In the genomic region with DNA sequence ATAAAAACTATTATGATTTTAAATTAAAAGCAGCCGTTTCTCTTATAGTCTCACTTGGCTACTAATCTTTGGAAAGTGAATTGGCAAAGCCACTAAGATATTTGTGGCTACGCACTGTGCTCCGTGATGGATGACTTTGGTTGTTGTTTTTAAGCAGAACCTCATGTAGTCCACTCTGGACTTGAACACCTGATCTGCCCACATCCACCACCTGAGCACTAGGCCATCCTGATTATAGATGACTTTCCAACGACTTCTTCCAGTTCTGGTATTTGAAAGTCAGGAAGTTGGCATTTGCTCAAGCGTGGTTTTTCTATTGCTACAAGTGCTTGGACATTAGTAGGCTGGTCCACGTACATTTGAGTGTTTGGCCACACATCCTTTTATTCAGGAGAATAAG, we compare ENCODE assay signal across 35 mouse cellular contexts.
"Had no signal": no experiment of that assay in that cellular context is flagged by ENCODE, and none has a peak within 500 bp of the region (broad histone marks: within the 10 kb centered on the region; RNA-seq: fewer than 3 reads in every experiment).

No protein-coding gene starts in this region.

- H3K36me3 ChIP-seq: heart, embryonic 10.5 days; heart, embryonic 12.5 days; heart, embryonic 13.5 days; heart, embryonic 15.5 days; hindbrain, embryonic 10.5 days; hindbrain, embryonic 12.5 days; hindbrain, embryonic 13.5 days; hindbrain, embryonic 15.5 days; intestine, embryonic 15.5 days; kidney, embryonic 15.5 days had no signal

- H3K4me1 ChIP-seq: heart, embryonic 10.5 days; heart, embryonic 12.5 days; heart, embryonic 13.5 days; heart, embryonic 15.5 days; hindbrain, embryonic 13.5 days; hindbrain, embryonic 15.5 days; intestine, embryonic 15.5 days; kidney, embryonic 15.5 days had no signal

- H3K27me3 ChIP-seq: heart, embryonic 12.5 days; heart, embryonic 13.5 days; heart, embryonic 15.5 days; hindbrain, embryonic 12.5 days; hindbrain, embryonic 13.5 days; hindbrain, embryonic 15.5 days; intestine, embryonic 15.5 days; kidney, embryonic 15.5 days had no signal

- DNase-seq: heart, postnatal 10 days; heart, postnatal 14 days; heart, postnatal 36 days; heart, postnatal 4 days; kidney, adult 11 months; kidney, adult 18-20 months; kidney, adult 2 months; kidney, adult 8-10 months; kidney, adult 9 months; kidney, postnatal 10 days; kidney, postnatal 14 days; kidney, postnatal 25 days; kidney, postnatal 36 days; kidney, postnatal 4 days; layer of hippocampus, adult 9-11 months; layer of hippocampus, postnatal 36 days had no signal

- H3K9me3 ChIP-seq: heart, embryonic 10.5 days; heart, embryonic 12.5 days; heart, embryonic 13.5 days; heart, embryonic 15.5 days; hindbrain, embryonic 10.5 days; hindbrain, embryonic 12.5 days; hindbrain, embryonic 13.5 days; hindbrain, embryonic 15.5 days; intestine, embryonic 15.5 days; kidney, embryonic 15.5 days had no signal

- ATAC-seq: hindbrain, embryonic 16.5 days; hindbrain, postnatal 0 days; inflammation-experienced regulatory T-cells, adult 6 months; intestine, embryonic 15.5 days; intestine, embryonic 16.5 days; intestine, postnatal 0 days had no signal

- H3K4me2 ChIP-seq: heart, embryonic 11.5 days; heart, embryonic 12.5 days; heart, embryonic 13.5 days; heart, embryonic 15.5 days; hindbrain, embryonic 12.5 days; hindbrain, embryonic 13.5 days; hindbrain, embryonic 14.5 days; hindbrain, embryonic 15.5 days; intestine, embryonic 15.5 days; kidney, embryonic 15.5 days had no signal

- H3K4me3 ChIP-seq: heart, embryonic 10.5 days; heart, embryonic 12.5 days; heart, embryonic 13.5 days; heart, embryonic 15.5 days; hindbrain, embryonic 10.5 days; hindbrain, embryonic 12.5 days; hindbrain, embryonic 13.5 days; hindbrain, embryonic 15.5 days; intestine, embryonic 15.5 days; kidney, embryonic 15.5 days; layer of hippocampus, adult 2 months had no signal

- H3K27ac ChIP-seq: heart, embryonic 10.5 days; heart, embryonic 13.5 days; heart, embryonic 15.5 days; hindbrain, embryonic 10.5 days; hindbrain, embryonic 12.5 days; hindbrain, embryonic 13.5 days; hindbrain, embryonic 14.5 days; hindbrain, embryonic 15.5 days; hindbrain, postnatal 0 days; intestine, embryonic 15.5 days; kidney, embryonic 15.5 days; kidney, postnatal 0 days; layer of hippocampus, adult 2 months had no signal

- H3K9ac ChIP-seq: heart, embryonic 12.5 days; heart, embryonic 13.5 days; heart, embryonic 15.5 days; hindbrain, embryonic 12.5 days; hindbrain, embryonic 13.5 days; hindbrain, embryonic 14.5 days; hindbrain, embryonic 15.5 days; intestine, embryonic 15.5 days; kidney, embryonic 15.5 days had no signal
